Mouse (Mus musculus) testis, adult 2 months (tissue): ENCODE measurements around the gene Dynlt1a. TPM values are rescaled to one million over a fixed set of nuclear protein-coding genes. Genes with fewer than 3 reads are reported as not detected.
"Not testable (repeated sequence)": the region's sequence is repeated elsewhere in the genome, so short reads cannot be mapped to it uniquely, and the experiment has no call there.

Source experiments
- H3K27ac ChIP-seq: fragments of 200-500 bp; 2 replicates; pipeline ENCODE4 v1.5.1; 2012; ENCODE audit warnings: low read depth, low read length; ENCODE audit not compliant: control insufficient read depth, insufficient read depth
- H3K27me3 ChIP-seq: fragments of 200-500 bp; 2 replicates; pipeline ENCODE4 v1.6.1; 2012; ENCODE audit warnings: mild to moderate bottlenecking, low read length, moderate library complexity; ENCODE audit not compliant: control insufficient read depth, insufficient read depth
- H3K36me3 ChIP-seq: fragments of 200-500 bp; 2 replicates; pipeline ENCODE4 v1.6.1; 2012; ENCODE audit warnings: mild to moderate bottlenecking, low read length; ENCODE audit not compliant: control insufficient read depth, insufficient read depth
- H3K4me1 ChIP-seq: fragments of 200-500 bp; 2 replicates; pipeline ENCODE4 v1.6.1; 2012; ENCODE audit warnings: low read length; ENCODE audit not compliant: control insufficient read depth, insufficient read depth
- H3K4me3 ChIP-seq: fragments of 200-500 bp; 2 replicates; pipeline ENCODE4 v1.5.1; 2012; ENCODE audit warnings: low read depth, mild to moderate bottlenecking, low read length, moderate library complexity, mixed read lengths; ENCODE audit not compliant: control insufficient read depth
- polyA plus RNA-seq: library from polyadenylated mRNA; depleted of rRNA; stranded (reverse); fragments of >200 nt; gene quantifications from 2 replicates; pipeline ENCODE4 v1.2.3, GENCODE M21; 2012

Gene Dynlt1a
- polyA plus RNA-seq, 1 experiment = 86.4 TPM

- not testable (repeated sequence) for H3K27me3 ChIP-seq, H3K4me1 ChIP-seq, H3K4me3 ChIP-seq, H3K27ac ChIP-seq, H3K36me3 ChIP-seq
Measured at GRCm38 (mm10) chr17:6314493-6314892, 2.8 kb downstream of the Dynlt1a start.

GRCm38 (mm10) chr17:6312755-6313154 lies 4.5 kb downstream of the Dynlt1a start:
- not testable (repeated sequence) for H3K36me3 ChIP-seq, H3K27ac ChIP-seq, H3K27me3 ChIP-seq, H3K4me3 ChIP-seq, H3K4me1 ChIP-seq

- not testable (repeated sequence) for H3K36me3 ChIP-seq, H3K27ac ChIP-seq, H3K27me3 ChIP-seq, H3K4me1 ChIP-seq, H3K4me3 ChIP-seq
Measured at GRCm38 (mm10) chr17:6311716-6312115, 5.6 kb downstream of the Dynlt1a start.

GRCm38 (mm10) chr17:6306503-6306902 lies 10.8 kb downstream of the Dynlt1a start:
- H3K4me1 ChIP-seq, H3K27me3 ChIP-seq, H3K36me3 ChIP-seq, H3K27ac ChIP-seq, H3K4me3 ChIP-seq: not testable (repeated sequence)

GRCm38 (mm10) chr17:6305656-6306270 lies 11.5 kb downstream of the Dynlt1a start:
- H3K4me3 ChIP-seq, H3K4me1 ChIP-seq, H3K36me3 ChIP-seq, H3K27ac ChIP-seq, H3K27me3 ChIP-seq: not testable (repeated sequence)

- H3K36me3 ChIP-seq, H3K4me3 ChIP-seq, H3K27ac ChIP-seq, H3K4me1 ChIP-seq, H3K27me3 ChIP-seq: not testable (repeated sequence)
Measured at GRCm38 (mm10) chr17:6304891-6305290, 12.4 kb downstream of the Dynlt1a start.

- not testable (repeated sequence) for H3K27me3 ChIP-seq, H3K4me3 ChIP-seq, H3K36me3 ChIP-seq, H3K27ac ChIP-seq, H3K4me1 ChIP-seq
Measured at GRCm38 (mm10) chr17:6300190-6300863, 17.0 kb downstream of the Dynlt1a start.

GRCm38 (mm10) chr17:6297060-6297795 lies 20.1 kb downstream of the Dynlt1a start:
- H3K27me3 ChIP-seq = not testable (repeated sequence)

GRCm38 (mm10) chr17:6293882-6294281 lies 23.4 kb downstream of the Dynlt1a start:
- not testable (repeated sequence) for H3K4me3 ChIP-seq, H3K27me3 ChIP-seq, H3K27ac ChIP-seq, H3K4me1 ChIP-seq, H3K36me3 ChIP-seq

More at GRCm38 (mm10) chr17:6297060-6297795, 20.1 kb downstream of the Dynlt1a start:
- not testable (repeated sequence) for H3K4me1 ChIP-seq, H3K36me3 ChIP-seq, H3K4me3 ChIP-seq, H3K27ac ChIP-seq

- H3K4me3 ChIP-seq, H3K4me1 ChIP-seq, H3K27ac ChIP-seq, H3K36me3 ChIP-seq, H3K27me3 ChIP-seq: not testable (repeated sequence)
Measured at GRCm38 (mm10) chr17:6289045-6289444, 28.3 kb downstream of the Dynlt1a start.

- not testable (repeated sequence) for H3K27me3 ChIP-seq, H3K4me3 ChIP-seq, H3K4me1 ChIP-seq, H3K27ac ChIP-seq, H3K36me3 ChIP-seq
Measured at GRCm38 (mm10) chr17:6286169-6286568, 31.1 kb downstream of the Dynlt1a start.

GRCm38 (mm10) chr17:6283137-6283536 lies 34.2 kb downstream of the Dynlt1a start:
- H3K36me3 ChIP-seq, H3K27me3 ChIP-seq, H3K4me1 ChIP-seq, H3K27ac ChIP-seq, H3K4me3 ChIP-seq: not testable (repeated sequence)
